Mouse (Mus musculus) neural tube, embryonic 11.5 days (tissue): Measurements from ENCODE around the gene Smurf2. TPM values are rescaled to one million over a fixed set of nuclear protein-coding genes. Genes with fewer than 3 reads are reported as not detected.

Experiments
- ATAC-seq: fragments of 200-750 bp; cut with Nextera tagmentation; 2 replicates; pipeline ENCODE4 v1.8.0; 2017; ENCODE audit warnings: moderate number of reproducible peaks, mild to moderate bottlenecking, moderate TSS enrichment, moderate library complexity; ENCODE audit not compliant: insufficient read depth, low FRiP score, low TSS enrichment
- DNase-seq: peaks from one replicate; pipeline ENCODE4 v3.0.0-alpha.2; 2015; ENCODE audit warnings: low spot score
- H3K27ac ChIP-seq: fragments of 300-500 bp; sonication (generic); 2 replicates; pipeline ENCODE4 v1.5.1; 2014; ENCODE audit warnings: low read depth, mild to moderate bottlenecking, low read length
- H3K27me3 ChIP-seq: fragments of 300-500 bp; sonication (generic); 2 replicates; pipeline ENCODE4 v1.6.1; 2014; ENCODE audit warnings: mild to moderate bottlenecking, low read length, mixed read lengths; ENCODE audit not compliant: control insufficient read depth, insufficient read depth
- H3K36me3 ChIP-seq: fragments of 300-500 bp; sonication (generic); 2 replicates; pipeline ENCODE4 v1.6.1; 2014; ENCODE audit warnings: mild to moderate bottlenecking, low read length, moderate library complexity, mixed read lengths; ENCODE audit not compliant: control insufficient read depth, insufficient read depth
- H3K4me1 ChIP-seq: fragments of 300-500 bp; sonication (generic); 2 replicates; pipeline ENCODE4 v1.6.1; 2014; ENCODE audit warnings: low read length, mixed read lengths; ENCODE audit not compliant: control insufficient read depth, insufficient read depth
- H3K4me2 ChIP-seq: fragments of 300-500 bp; sonication (generic); 2 replicates; pipeline ENCODE4 v1.6.1; 2014; ENCODE audit warnings: low read depth, mild to moderate bottlenecking, moderate library complexity
- H3K4me3 ChIP-seq: fragments of 300-500 bp; sonication (generic); 2 replicates; pipeline ENCODE4 v1.5.1; 2014; ENCODE audit warnings: low read depth, low read length
- H3K9ac ChIP-seq: fragments of 300-500 bp; sonication (generic); 2 replicates; pipeline ENCODE4 v1.6.1; 2014; ENCODE audit warnings: mild to moderate bottlenecking, low read length
- H3K9me3 ChIP-seq: fragments of 300-500 bp; sonication (generic); 2 replicates; pipeline ENCODE4 v1.6.1; 2016; ENCODE audit warnings: low read length; ENCODE audit not compliant: control insufficient read depth
- WGBS: fragments of 180-500 bp; shearing (Covaris S2); extraction: QIAGEN DNeasy Blood & Tissue Kit; methylation state at CpG from one replicate; pipeline ENCODE4 v1.1.7; 2014; 5-methylcytosine and 5-hydroxymethylcytosine counted together
- polyA plus RNA-seq: library from polyadenylated mRNA; unstranded; fragments of >200 nt; fragmentation: Nextera tagmentation; extraction: Ambion mirVana; gene quantifications from 2 replicates; pipeline ENCODE4 v1.2.1, GENCODE M21; 2014

The Smurf2 gene
- polyA plus RNA-seq, 1 experiment from 2014 or later, result 18.9 TPM

GRCm38 (mm10) chr11:106872650-106873049 lies 47.9 kb downstream of the Smurf2 start:
- H3K4me2 ChIP-seq, result no peak overlapping the region
- no peaks in the 10 kb centered on the region for H3K4me1 ChIP-seq
- H3K4me3 ChIP-seq, result no peak overlapping the region
- no peak overlapping the region for H3K27ac ChIP-seq
- H3K27me3 ChIP-seq, result no peaks in the 10 kb centered on the region
- H3K9me3 ChIP-seq, result no peaks in the 10 kb centered on the region
- DNase-seq (no peak), ATAC-seq (no peak)
- WGBS, result 93% methylated on average over 6 of the region's 6 CpGs
- H3K36me3 ChIP-seq, result no peaks in the 10 kb centered on the region; the same call in 1 of the 2 replicates
- no peak overlapping the region for H3K9ac ChIP-seq

GRCm38 (mm10) chr11:106851438-106851837 lies 69.1 kb downstream of the Smurf2 start:
- 67% methylated on average over 2 of the region's 2 CpGs for WGBS
- Histone ChIP-seq H3K27me3 (no peaks in the 10 kb centered on the region), H3K9me3 (no peaks in the 10 kb centered on the region), H3K4me1 (no peaks in the 10 kb centered on the region), H3K4me3 (no peak overlapping the region), H3K9ac (no peak overlapping the region), H3K36me3 (peaks cover 5% of the 10 kb centered on the region), H3K27ac (no peak overlapping the region), H3K4me2 (no peak overlapping the region)
- ATAC-seq (no peak), DNase-seq (no peak)

- Histone ChIP-seq H3K27ac (no peak overlapping the region), H3K4me2 (no peak overlapping the region), H3K9ac (no peak overlapping the region), H3K36me3 (no peaks in the 10 kb centered on the region; the same call in 1 of the 2 replicates), H3K27me3 (no peaks in the 10 kb centered on the region), H3K9me3 (no peaks in the 10 kb centered on the region), H3K4me1 (no peaks in the 10 kb centered on the region), H3K4me3 (no peak overlapping the region)
- 93% methylated on average over 3 of the region's 3 CpGs for WGBS
- DNase-seq (no peak), ATAC-seq (no peak)
These were observed 78.5 kb downstream of the Smurf2 start for GRCm38 (mm10) chr11:106842002-106842401.

GRCm38 (mm10) chr11:106828079-106828478 lies 92.4 kb downstream of the Smurf2 start:
- H3K27me3 ChIP-seq, result no peaks in the 10 kb centered on the region
- H3K4me2 ChIP-seq, result no peak overlapping the region
- H3K27ac ChIP-seq, result no peak overlapping the region
- no peak for ATAC-seq
- no peak overlapping the region for H3K4me3 ChIP-seq
- H3K9ac ChIP-seq, result no peak overlapping the region
- 96% methylated on average over 7 of the region's 7 CpGs for WGBS
- peaks cover 11% of the 10 kb centered on the region for H3K36me3 ChIP-seq
- H3K9me3 ChIP-seq, result no peaks in the 10 kb centered on the region
- no peak for DNase-seq
- no peaks in the 10 kb centered on the region for H3K4me1 ChIP-seq

- Histone ChIP-seq H3K4me1 (no peaks in the 10 kb centered on the region), H3K4me3 (no peak overlapping the region), H3K9me3 (no peaks in the 10 kb centered on the region), H3K27me3 (no peaks in the 10 kb centered on the region), H3K27ac (no peak overlapping the region), H3K4me2 (no peak overlapping the region), H3K36me3 (peaks cover 13% of the 10 kb centered on the region), H3K9ac (no peak overlapping the region)
- no peak for DNase-seq
- ATAC-seq, result no peak
- WGBS, result 94% methylated on average over 10 of the region's 10 CpGs
These were observed 96.1 kb downstream of the Smurf2 start for GRCm38 (mm10) chr11:106824403-106824802.

DNA sequence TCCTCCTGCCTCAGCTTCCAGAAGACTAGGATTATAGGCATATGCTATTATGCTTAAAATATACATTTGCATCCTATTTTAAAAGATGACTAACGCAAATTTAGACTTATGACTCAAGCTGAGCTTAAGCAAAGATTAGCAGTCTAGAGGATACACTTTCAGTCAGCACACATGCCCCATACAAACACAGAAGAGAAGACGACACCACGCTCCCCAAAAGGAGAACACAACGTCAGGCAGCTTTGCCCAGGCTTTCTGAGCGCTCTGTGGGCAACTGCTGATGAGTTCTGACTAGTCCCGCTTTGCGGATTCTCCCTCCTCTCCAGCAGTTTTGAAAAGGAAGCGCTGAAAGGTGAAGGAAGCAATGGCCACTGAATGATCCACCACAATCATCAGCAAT lies 96.8 kb downstream of the Smurf2 start:
- no peak for DNase-seq
- Histone ChIP-seq H3K9ac (no peak overlapping the region), H3K4me3 (no peak overlapping the region), H3K36me3 (peaks cover 14% of the 10 kb centered on the region), H3K4me2 (no peak overlapping the region), H3K27ac (no peak overlapping the region), H3K4me1 (no peaks in the 10 kb centered on the region), H3K27me3 (no peaks in the 10 kb centered on the region), H3K9me3 (no peaks in the 10 kb centered on the region)
- ATAC-seq, result no peak
- WGBS, result 92% methylated on average over 8 of the region's 8 CpGs

- no peak for DNase-seq
- Histone ChIP-seq H3K36me3 (peaks cover 14% of the 10 kb centered on the region), H3K9ac (no peak overlapping the region), H3K4me3 (no peak overlapping the region), H3K27me3 (no peaks in the 10 kb centered on the region), H3K27ac (no peak overlapping the region), H3K4me2 (no peak overlapping the region), H3K4me1 (no peaks in the 10 kb centered on the region), H3K9me3 (no peaks in the 10 kb centered on the region)
- WGBS, result 83% methylated on average over 5 of the region's 5 CpGs
- ATAC-seq, result no peak
These were observed 97.6 kb downstream of the Smurf2 start for GRCm38 (mm10) chr11:106822911-106823310.

DNA sequence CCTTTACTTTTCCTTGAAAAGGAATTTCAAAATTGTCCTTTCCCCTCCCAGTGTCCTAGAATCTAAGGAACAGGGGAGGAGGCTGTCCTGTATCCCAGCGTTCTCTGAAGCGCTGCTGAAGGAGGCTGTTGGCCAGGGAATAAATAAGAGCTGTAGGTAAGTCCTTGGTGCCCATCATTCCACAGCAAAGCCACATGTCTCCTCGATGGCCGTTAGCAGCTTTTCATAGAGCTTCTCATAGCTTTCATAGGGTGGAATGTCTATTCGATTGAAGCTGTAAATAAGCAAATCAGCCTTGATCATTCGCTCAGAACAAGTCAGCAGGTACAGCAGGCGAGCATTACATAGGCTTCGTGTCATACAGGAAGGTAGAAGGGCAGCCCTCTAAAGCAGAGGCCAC lies 98.0 kb downstream of the Smurf2 start:
- WGBS, result 94% methylated on average over 8 of the region's 8 CpGs
- Histone ChIP-seq H3K36me3 (peaks cover 14% of the 10 kb centered on the region), H3K4me1 (no peaks in the 10 kb centered on the region), H3K9ac (no peak overlapping the region), H3K9me3 (no peaks in the 10 kb centered on the region), H3K4me3 (no peak overlapping the region), H3K27me3 (no peaks in the 10 kb centered on the region), H3K4me2 (no peak overlapping the region), H3K27ac (no peak overlapping the region)
- DNase-seq (no peak), ATAC-seq (no peak)

GRCm38 (mm10) chr11:106821397-106821796 lies 99.1 kb downstream of the Smurf2 start:
- Histone ChIP-seq H3K36me3 (peaks cover 13% of the 10 kb centered on the region), H3K27ac (no peak overlapping the region), H3K9me3 (no peaks in the 10 kb centered on the region), H3K4me3 (no peak overlapping the region), H3K27me3 (no peaks in the 10 kb centered on the region), H3K4me2 (no peak overlapping the region), H3K4me1 (no peaks in the 10 kb centered on the region), H3K9ac (no peak overlapping the region)
- DNase-seq, result no peak
- WGBS, result 93% methylated on average over 6 of the region's 6 CpGs
- ATAC-seq, result no peak
